Mouse (Mus musculus) cerebellum, adult 2 months (tissue): ENCODE data around the gene Tpbpa.

Experiments
- CTCF ChIP-seq: fragments of 200-500 bp; IDR thresholded peaks from 2 replicates; pipeline ENCODE4 v1.5.1; 2011; ENCODE audit warnings: low read depth, mild to moderate bottlenecking, control low read depth, low read length, moderate library complexity, borderline replicate concordance; ENCODE audit not compliant: insufficient read depth
- POLR2A ChIP-seq: fragments of 200-500 bp; IDR thresholded peaks from 2 replicates; pipeline ENCODE4 v1.6.1; 2011; ENCODE audit warnings: low read length, control low read depth, borderline replicate concordance; ENCODE audit not compliant: insufficient read depth

DNA sequence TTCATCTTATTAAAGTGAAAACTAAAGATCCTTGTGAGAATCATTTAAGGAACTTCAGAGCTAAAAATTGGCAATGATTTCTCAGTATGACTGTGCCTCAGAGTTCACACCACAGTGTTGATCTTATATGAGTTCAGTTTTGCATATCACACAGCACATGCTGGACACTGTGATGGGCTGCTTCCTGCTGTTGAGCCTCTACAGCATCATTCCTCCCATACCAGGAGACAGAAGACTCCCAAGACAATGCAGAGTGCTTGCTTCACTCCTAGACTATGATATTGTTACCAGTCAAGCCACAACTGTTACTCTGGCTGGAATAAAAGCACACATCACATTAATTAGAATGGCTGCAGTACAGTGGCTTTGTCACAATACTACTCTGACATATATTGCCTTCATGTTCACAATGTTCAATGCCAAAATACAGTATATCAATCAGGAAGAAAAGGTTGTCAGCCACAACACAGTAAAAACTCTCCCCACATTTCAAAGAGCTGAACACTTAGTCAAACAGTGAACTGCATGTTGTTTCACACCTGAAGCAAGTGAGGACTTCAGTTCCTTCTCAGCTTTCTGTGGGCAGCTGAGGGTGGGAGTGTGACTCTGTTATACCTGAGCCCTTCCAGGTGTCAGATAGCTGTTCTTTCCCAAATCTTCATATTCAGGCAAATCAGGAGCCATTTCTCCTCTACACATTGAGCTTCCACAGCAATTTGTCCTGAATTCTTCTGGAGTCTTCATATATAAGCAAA lies 46.2 kb downstream of the Tpbpa start:
- TF ChIP-seq CTCF (no peak), POLR2A (no peak)
